Mouse (Mus musculus): ENCODE data around the gene Krtap10-10. TPM values are rescaled to one million over a fixed set of nuclear protein-coding genes. Genes with fewer than 3 reads are reported as not detected.

The Krtap10-10 gene
- total RNA-seq, 2 experiments from 2014 or later: not detected

GRCm38 (mm10) chr10:77869651-77870050 is 33.9 kb downstream of the Krtap10-10 start:
- no peak for DNase-seq

- peak; percentile 57 for DNase-seq
Measured at GRCm38 (mm10) chr10:77878985-77879384, 43.2 kb downstream of the Krtap10-10 start.

GRCm38 (mm10) chr10:77880305-77880704 is 44.6 kb downstream of the Krtap10-10 start:
- no peak for DNase-seq

GRCm38 (mm10) chr10:77882553-77882952 is 46.8 kb downstream of the Krtap10-10 start:
- DNase-seq: no peak

- DNase-seq: peak; percentile 30
Measured at GRCm38 (mm10) chr10:77886007-77886747, 50.4 kb downstream of the Krtap10-10 start.

Other genes with a start within 250 kb of the Krtap10-10 start
- 10 to 100 TPM; 90.9 to 97.9 TPM for gene Sumo3, start 229.8 kb upstream of the Krtap10-10 start, total RNA-seq (2021)
- 10 to 100 TPM; 15.9 to 20.8 TPM for gene Gm49325, start 229.8 kb upstream of the Krtap10-10 start, total RNA-seq (2021)
- 10 to 100 TPM; 56.1 to 63.8 TPM for gene Ube2g2, start 213.7 kb upstream of the Krtap10-10 start, total RNA-seq (2021)
- gene Tspear, start 149.4 kb upstream of the Krtap10-10 start, total RNA-seq (2021): not detected
- gene Gm19402, start 145.2 kb upstream of the Krtap10-10 start, total RNA-seq (2021): not detected
- not detected for gene Gm9508, start 138.7 kb upstream of the Krtap10-10 start, total RNA-seq (2021)
- gene Gm10272, start 129.3 kb upstream of the Krtap10-10 start, total RNA-seq (2021): not detected
- not detected for gene Gm10024, start 124.5 kb upstream of the Krtap10-10 start, total RNA-seq (2021)
- gene Gm10142, start 120.1 kb upstream of the Krtap10-10 start, total RNA-seq (2021): not detected
- not detected for gene Krtap12-1, start 115.3 kb upstream of the Krtap10-10 start, total RNA-seq (2021)
- gene Gm10100, start 109.5 kb upstream of the Krtap10-10 start, total RNA-seq (2021): not detected
- not detected for gene Gm18596, start 93.3 kb upstream of the Krtap10-10 start, total RNA-seq (2021)
- not detected for gene Gm9736, start 84.6 kb upstream of the Krtap10-10 start, total RNA-seq (2021)
- gene Gm3233, start 76.3 kb upstream of the Krtap10-10 start, total RNA-seq (2021): not detected
- not detected for gene Gm3238, start 64.6 kb upstream of the Krtap10-10 start, total RNA-seq (2021)
- not detected for gene Gm7138, start 59.0 kb upstream of the Krtap10-10 start, total RNA-seq (2021)
- gene Gm3250, start 53.4 kb upstream of the Krtap10-10 start, total RNA-seq (2021): not detected
- gene Gm7137, start 47.7 kb upstream of the Krtap10-10 start, total RNA-seq (2021): not detected
- gene Gm9639, start 40.9 kb upstream of the Krtap10-10 start, total RNA-seq (2021): not detected
- not detected for gene Gm19668, start 36.8 kb upstream of the Krtap10-10 start, total RNA-seq (2021)
- gene Gm9507, start 24.1 kb upstream of the Krtap10-10 start, total RNA-seq (2021): not detected
- not detected for gene Gm2696, start 21.3 kb upstream of the Krtap10-10 start, total RNA-seq (2021)
- gene Krtap10-4, start 8.9 kb upstream of the Krtap10-10 start, total RNA-seq (2021): not detected
- not detected for gene Gm36176, start 10.9 kb downstream of the Krtap10-10 start, total RNA-seq (2021)
- not detected for gene Gm10318, start 16.9 kb downstream of the Krtap10-10 start, total RNA-seq (2021)
- gene Gm3285, start 26.0 kb downstream of the Krtap10-10 start, total RNA-seq (2021): not detected
- 1 to 10 TPM; 1.6 to 1.8 TPM for gene Lrrc3, start 66.6 kb downstream of the Krtap10-10 start, total RNA-seq (2021)
- 1 to 10 TPM in 1 of 2 experiments, under 1 TPM in 1; 0.33 to 1.0 TPM for gene Trpm2, start 134.6 kb downstream of the Krtap10-10 start, total RNA-seq (2021)
- gene 1810043G02Rik, start 142.6 kb downstream of the Krtap10-10 start, total RNA-seq (2021): 10 to 100 TPM; 10.5 to 12.6 TPM
- 100 to 1,000 TPM; 118 to 133 TPM for gene Pfkl, start 174.1 kb downstream of the Krtap10-10 start, total RNA-seq (2021)
- not detected for gene Dnmt3l, start 206.0 kb downstream of the Krtap10-10 start, total RNA-seq (2021)
- not detected for gene Aire, start 207.7 kb downstream of the Krtap10-10 start, total RNA-seq (2021)
- gene Icosl, start 233.4 kb downstream of the Krtap10-10 start, total RNA-seq (2021): 1 to 10 TPM; 3.8 to 4.6 TPM

Data from heart, postnatal 4 days (tissue).